Mouse (Mus musculus): ENCODE results near the gene Nup155. TPM values are rescaled to one million over a fixed set of nuclear protein-coding genes. Genes with fewer than 3 reads are reported as not detected.

Gene Nup155
- polyA plus RNA-seq, 1 experiment from 2014 or later: 20.6 TPM

Other genes with a start within 250 kb of the Nup155 start
- 47.1 and 51.6 TPM in 2 replicates for gene Wdr70, start 10.1 kb upstream of the Nup155 start, polyA plus RNA-seq (2016; fragmentation: Nextera tagmentation; extraction: Ambion mirVana)
- gene Cplane1, start 59.8 kb downstream of the Nup155 start, polyA plus RNA-seq (2016; fragmentation: Nextera tagmentation; extraction: Ambion mirVana): 6.0 and 6.9 TPM in 2 replicates

Measured in heart, embryonic 10.5 days (tissue).